Mouse (Mus musculus) thymus, postnatal 25 days (tissue): ENCODE data around the gene Dclre1b.
"Not testable (repeated sequence)": the region's sequence is repeated elsewhere in the genome, so short reads cannot be mapped to it uniquely, and the experiment has no call there.

Experiments
- DNase-seq: peaks from one replicate; pipeline ENCODE4 v3.0.0; 2022

Gene Dclre1b

GRCm38 (mm10) chr3:103808891-103809798 is at the start of gene Dclre1b, which contains the start of the genes Ap4b1 and Gm43064:
Gene Dclre1b (minus strand): TSS chr3:103809444.
Gene Ap4b1 (plus strand): TSS chr3:103809520.
Gene Gm43064 (plus strand): TSS chr3:103809573.
- DNase-seq, result peak; percentile 94

DNA sequence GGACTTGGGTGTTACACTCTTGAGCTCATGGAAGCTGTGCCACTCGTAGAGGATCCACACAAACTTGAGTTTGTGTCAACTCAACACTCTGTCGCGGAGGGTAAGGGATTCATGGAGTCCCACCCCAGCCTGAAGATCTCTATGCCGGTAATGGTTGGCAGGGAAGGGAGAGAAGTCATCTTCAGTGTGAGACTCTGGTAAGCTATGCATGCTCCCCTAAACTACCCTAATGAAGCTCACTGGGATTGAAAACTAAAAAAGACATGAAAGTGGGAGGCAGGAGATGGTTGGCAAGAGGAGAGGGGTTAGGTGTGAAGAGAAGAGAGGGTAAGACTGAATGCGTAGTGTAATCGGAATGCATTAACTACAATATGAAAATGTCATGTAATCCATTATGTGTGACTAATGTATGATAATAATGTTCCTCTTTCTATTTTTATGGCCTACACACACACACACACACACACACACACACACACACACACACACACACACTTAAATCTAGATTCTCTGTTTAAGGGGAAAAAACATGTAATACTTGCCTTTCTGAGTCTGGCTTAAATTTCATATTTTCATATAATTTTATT is 48.8 kb upstream of the Dclre1b start:
- no peak for DNase-seq

DNA sequence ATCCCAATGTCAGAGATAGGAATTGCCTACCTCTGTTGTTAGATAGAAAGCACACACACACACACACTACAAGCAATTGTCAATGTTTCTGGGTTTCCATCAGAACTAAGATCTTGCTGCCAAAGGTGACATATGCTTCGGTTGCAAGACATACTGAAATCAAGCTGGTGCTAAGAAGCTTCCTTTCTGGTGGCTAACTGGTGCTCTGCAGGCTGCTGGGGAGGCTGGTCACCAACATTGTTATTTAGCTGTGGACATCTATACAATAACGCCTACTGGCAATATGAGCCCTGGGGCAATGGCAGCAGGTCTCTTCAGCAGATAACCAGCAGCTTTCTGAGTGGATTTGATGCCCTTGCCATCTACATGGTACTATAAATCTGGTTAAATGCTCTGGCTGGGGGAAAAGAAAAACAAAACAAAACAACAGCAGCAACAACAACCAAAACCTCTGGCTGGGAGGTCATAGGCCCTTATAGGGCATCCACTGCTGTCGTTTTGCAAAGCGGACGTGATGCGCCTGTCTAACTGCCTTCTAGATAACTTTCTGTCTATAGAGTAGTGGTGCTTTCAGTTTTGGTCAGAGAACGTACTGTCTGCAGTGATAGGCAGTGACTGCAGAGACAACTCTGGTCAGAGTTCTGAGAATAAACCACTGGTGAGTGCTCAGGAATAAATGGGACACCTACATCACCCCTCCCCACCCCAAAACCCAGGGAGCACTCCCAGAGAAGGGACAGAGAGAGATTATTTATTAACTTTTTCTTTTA is 48.0 kb upstream of the Dclre1b start:
- DNase-seq, result no peak

- no peak for DNase-seq
Observed at GRCm38 (mm10) chr3:103853804-103854203, 44.6 kb upstream of the Dclre1b start.

DNA sequence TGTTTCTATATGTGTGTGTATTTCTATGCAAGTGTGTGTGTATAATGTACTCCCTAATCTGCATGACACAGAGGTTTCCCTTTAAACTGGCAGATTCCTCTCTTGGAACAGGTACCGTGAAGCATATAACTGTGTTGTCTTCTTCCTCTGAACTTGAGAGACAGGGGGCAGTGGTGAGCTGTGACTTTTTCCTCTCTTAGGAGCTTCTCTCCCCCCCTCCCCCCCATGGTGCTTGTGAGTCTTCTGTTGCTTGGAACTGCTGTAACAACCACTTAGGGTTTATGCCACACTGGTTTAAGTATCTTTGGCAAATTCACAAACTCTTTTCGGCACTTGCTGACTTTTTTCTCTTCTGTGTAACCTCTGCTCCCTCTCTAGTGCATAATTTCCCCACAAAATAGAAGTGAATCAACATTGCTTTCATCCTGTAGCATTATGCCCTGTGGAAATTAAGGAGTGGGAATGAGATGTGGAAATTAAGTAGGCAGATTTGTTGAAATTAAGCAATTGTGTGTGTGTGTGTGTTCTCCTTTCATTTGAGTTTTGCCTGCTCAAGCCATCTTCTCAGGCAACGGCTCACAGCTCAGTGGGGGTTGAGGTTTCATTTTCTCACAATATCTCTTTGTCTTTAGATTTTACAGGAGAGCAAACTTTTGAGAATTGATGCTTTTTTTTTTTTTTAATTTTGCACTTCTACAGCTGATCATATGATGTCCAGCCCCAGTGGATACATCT is 43.5 kb upstream of the Dclre1b start:
- peak; percentile 90 for DNase-seq

- DNase-seq, result no peak
Observed at GRCm38 (mm10) chr3:103851882-103852281, 42.6 kb upstream of the Dclre1b start.

DNA sequence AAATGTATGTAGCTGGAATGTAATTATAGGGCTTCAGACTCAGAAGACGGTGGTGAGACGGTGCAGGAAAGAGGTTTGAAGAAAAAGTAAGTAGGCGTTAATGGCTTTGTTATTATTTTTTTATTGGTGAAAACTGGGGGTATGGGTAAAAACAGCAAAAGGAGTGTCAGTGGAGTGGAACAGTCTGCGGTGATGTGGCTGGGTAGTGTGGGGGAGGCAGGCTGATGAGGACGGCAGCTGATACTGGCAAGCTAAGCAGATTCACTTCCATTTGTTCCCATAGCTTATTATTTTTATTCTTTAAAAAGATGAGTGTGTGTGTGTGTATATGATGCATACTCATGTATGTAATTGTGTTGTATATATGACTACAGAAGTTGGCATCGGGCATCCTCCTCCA is 42.2 kb upstream of the Dclre1b start:
- no peak for DNase-seq

GRCm38 (mm10) chr3:103850644-103851363 is 41.6 kb upstream of the Dclre1b start:
- DNase-seq, result no peak

- not testable (repeated sequence) for DNase-seq
Observed at GRCm38 (mm10) chr3:103840946-103841345, 31.7 kb upstream of the Dclre1b start.

GRCm38 (mm10) chr3:103840195-103840594 is 31.0 kb upstream of the Dclre1b start:
- DNase-seq, result not testable (repeated sequence)

DNA sequence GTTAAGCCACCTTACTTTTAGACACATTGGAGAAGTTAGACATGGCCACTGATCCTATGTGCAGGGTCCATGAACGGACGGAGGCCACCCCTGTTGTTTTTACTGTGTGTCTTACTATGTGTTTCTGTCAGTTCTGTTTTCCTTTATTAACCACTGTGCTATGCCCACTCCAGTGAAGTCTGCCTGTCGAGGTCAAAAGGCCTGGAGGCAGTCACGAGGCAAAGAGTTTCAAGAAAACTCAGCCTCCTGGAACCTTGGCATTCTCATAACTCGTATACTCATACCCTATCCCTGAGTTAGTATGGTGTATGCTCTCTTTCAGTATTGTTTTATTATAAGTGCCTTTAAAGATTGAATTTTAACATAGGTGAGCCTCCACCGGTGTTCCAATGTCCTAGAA is 30.5 kb upstream of the Dclre1b start:
- no peak for DNase-seq

- DNase-seq, result no peak
Observed at GRCm38 (mm10) chr3:103836453-103836852, 27.2 kb upstream of the Dclre1b start.

GRCm38 (mm10) chr3:103835951-103836310 is 26.7 kb upstream of the Dclre1b start:
- no peak for DNase-seq

GRCm38 (mm10) chr3:103835272-103835950 is 26.2 kb upstream of the Dclre1b start:
- DNase-seq, result no peak

DNA sequence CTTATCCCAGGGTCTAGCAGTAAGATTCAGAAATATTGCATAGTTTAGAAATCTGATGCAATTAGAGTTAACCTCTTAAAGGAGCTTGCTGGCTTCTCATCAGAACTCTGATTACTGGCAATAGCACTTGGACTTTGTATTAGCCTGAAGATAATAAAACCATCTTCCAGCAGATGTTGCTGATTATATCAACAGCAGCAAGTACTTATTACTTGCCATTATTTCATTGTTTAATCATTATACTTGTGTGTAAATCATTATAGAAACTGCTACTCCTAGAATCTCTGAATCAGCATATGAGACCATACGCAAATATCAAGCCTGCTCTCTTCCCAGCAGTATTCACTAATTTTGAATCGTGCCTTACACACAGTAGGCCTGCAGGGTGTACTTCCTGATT is 24.8 kb upstream of the Dclre1b start:
- DNase-seq, result no peak

- no peak for DNase-seq
Observed at GRCm38 (mm10) chr3:103832426-103832825, 23.2 kb upstream of the Dclre1b start, which contains the start of gene Bcl2l15. Gene Bcl2l15 (plus strand): TSS chr3:103832601.

DNA sequence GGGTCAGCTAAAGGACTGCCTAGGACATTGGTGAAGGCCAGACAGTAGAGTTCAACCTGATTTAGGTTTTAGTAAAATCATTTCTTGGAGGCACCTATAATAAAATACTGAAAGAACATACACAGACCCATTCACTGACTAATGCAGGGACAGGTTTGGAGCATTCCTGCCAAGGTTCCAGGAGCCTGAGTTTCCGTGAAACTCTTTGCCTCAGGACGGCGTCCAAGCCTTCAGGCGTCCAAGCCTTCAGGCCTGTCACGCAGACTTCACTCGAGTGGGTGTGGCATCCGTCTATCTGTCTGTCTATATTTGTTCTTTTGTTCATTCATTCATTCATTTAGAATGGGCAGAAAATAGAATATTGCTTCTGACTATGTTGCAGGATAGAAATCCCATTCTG is 21.9 kb upstream of the Dclre1b start:
- no peak for DNase-seq

DNA sequence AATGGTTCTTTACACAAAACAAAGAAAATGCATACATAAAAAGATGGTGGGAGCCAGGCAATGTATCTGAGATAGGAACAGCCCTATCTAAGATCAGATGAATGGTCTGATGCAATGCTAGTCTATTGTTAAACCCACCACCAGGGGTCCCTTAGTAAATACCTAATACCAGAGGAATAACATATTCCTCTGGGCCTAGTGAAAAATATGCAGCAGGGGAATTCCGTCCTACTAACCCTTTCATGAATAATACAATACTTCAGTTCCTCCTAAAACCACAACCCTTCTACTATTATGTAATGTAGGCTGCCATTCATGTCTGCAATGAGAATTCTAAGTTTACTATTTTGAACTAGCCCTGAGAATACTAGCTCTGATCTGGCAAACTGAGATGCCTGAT is 21.4 kb upstream of the Dclre1b start:
- DNase-seq, result not testable (repeated sequence)

DNA sequence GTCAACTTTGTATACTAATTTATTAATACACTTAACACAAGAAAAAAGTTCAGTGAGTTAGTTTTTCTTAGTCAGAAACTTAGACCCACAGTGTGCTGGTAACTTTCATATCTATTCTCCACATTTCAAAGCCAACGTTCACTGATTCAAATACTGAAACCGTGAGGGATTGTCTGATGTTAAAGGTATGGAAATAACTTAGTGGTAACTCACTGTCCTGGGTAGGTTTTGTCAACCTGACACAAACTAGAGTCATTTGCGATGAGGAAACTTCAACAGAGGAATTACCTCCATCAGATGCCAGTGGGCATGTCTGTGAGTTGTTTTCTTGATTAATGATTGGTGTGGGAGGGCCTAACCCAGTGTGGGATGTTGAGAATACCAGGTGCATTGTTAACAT is 19.8 kb upstream of the Dclre1b start:
- no peak for DNase-seq

DNA sequence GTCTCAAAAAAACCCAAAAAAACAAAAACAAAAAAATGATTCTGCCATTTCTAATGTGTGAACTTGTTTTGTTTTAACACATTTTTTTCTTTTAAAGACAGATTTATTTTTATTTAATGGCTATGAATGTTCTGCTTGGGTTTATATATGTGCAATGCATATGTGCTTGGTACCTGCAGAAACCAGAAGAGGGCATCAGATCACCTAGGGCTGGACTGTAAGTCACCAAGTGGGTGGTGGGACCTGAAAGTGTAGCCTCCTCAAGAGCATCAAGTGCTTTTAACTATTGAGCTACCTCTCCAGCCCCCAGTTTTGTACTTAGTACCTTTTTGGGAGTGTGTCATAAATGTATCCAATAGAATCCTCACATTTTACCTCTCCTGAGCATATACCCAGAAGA is 18.3 kb upstream of the Dclre1b start:
- DNase-seq, result peak; percentile 23

DNA sequence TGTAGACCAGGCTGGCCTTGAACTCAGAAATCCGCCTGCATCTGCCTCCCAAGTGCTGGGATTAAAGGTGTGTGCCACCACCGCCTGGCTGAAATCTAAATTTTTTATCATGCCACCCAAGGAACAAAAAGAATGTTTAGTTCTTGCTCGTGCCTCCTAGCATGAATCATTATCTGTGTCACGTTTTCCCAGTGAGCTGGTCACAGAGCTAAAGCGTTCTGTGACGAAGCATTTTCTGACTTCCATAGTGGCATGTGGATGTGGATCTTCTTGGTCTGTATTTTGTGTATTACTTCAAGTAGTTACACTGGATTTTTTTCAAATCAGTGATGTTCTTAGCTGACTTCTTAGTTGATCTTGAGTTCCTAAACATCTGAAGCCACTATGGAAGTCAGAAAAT is 1.7 kb upstream of the Dclre1b start:
- no peak for DNase-seq

GRCm38 (mm10) chr3:103809799-103810150 is 531 bp upstream of the Dclre1b start:
- DNase-seq, result no peak
